Mouse (Mus musculus): ENCODE measurements at regions not wholly inside any gene's neighbourhood (a gene's known extent, or its start where the extent isn't known, plus 50 kb on each side); places are given as distances from the start of the nearest gene placed in this dataset.

DNA sequence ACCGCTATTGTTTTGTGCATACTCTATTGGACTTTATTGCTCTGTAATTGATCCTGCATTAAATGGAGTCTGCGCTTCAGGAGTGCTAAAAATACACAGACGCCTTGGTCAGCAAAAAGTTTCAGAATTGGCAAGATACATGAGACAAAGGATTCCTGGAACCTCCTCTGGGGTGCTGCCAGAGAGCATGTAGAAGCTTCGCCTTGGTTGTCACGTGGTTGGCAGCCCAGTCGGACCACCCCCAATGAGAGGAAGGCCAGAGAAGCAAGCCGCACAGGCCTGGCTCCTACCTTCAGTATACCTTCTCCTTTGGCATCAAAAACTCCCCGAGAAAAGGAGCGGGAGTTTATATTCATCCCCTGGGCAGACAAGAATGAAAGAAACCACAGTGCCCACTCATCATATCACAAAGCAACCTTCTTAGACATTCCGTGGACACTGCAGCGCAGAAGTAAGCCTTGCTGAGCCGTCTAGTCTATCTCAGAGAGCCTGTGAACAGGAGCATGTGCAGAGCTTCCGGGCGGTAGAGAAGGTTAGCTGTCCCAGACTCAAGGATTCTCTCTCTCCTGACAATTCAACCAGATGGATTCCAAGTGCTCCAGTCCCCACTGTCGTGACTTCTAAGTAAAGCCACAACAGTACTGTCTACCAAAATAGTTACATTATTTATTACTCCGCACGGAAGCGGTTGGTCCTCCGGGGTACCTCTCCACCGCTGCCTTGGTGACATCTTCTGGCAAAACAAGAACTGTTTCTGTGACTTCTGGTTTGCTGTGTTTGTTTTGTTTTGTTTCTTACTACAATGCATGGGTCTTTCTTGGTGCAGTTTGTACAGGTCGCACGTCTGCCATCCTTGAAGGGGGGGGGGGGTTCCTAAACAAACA lies 85.6 kb upstream of the Myo10 start:
- DNase-seq (ENCODE audit: low read depth) = peak; percentile 4

DNA sequence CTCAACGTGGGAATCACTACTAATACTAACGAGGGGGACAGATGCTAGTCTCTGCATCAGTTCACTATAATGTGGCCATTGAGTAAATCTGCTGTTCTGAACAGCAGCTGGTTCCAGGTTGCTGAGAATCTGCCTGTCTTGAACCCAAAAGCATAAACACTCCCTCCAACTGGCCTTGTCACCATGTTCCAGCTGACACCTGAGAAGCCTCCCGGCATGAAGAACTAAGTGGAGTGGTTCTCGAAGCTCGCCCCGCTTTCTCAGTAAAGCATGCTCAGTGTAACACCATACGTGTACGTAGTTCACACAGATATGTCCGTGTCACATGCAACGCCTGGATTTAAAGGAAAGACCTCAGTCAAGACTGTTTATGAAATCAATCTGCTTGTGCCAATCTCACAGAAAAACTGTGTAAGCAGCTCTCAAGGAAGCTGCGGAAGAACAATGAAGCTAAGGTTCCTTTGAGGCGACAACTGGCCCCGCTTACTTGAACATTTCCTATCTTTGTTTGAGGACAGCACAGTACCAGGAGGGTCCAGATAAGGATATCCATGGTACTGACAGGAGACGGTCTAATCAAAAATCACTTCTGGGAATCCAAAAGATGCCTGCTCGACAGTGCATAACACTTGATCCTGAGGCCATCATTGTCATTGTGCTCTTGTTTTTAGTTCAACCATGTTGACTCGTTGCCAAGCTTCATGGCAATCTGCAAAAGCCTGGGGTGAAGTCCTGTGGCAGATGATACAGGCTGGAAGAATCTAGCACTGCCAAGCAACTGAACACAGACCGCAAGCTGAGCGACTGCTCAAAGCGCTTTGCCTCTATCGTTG lies 82.8 kb upstream of the Myo10 start:
- no peak for DNase-seq (ENCODE audit: low read depth)

DNA sequence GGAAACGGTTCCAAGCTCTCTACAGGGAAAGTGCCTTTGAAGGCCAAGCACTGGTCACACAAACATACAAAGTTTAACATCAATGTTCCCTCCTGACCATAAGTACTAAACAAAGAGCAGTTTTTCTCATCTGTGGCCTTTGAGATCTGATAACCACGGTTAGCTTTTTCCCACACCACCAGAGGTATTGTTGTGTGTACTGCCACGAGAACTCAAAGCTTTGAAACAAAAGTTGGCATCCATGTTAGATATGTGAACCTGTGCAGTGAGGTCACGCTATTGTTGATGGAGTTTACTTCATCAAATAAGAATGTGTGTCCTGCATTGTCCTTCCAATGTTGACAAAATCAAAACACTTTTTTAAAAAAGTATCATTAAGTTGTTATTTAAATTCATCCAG lies 79.9 kb upstream of the Myo10 start:
- DNase-seq (ENCODE audit: low read depth) = no peak

DNA sequence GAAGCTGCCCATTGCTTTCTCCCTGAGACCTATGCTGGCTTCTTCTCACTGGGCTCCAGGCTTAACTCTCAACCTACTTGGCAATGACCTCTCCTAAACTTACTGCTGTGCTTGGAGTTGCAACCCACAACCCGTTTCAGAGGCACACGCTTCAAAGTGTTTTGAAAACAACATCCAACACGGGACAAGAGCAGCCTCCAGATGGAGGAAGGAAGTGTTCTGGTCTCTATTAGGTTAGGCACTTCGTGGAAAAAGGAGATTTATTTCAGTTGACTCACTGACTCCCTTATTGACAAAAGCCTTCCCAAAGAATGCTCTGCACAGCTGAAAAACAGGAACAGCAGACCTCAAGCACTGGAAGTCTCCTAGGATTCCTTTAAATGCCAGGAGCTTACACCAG lies 76.1 kb upstream of the Myo10 start:
- no peak for DNase-seq (ENCODE audit: low read depth)

- DNase-seq (ENCODE audit: low read depth) = peak; percentile 4
These were observed 71.9 kb upstream of the Myo10 start for GRCm38 (mm10) chr15:25550269-25551054.

- no peak for DNase-seq (ENCODE audit: low read depth)
These were observed 67.4 kb upstream of the Myo10 start for GRCm38 (mm10) chr15:25554945-25555344.

GRCm38 (mm10) chr15:25555852-25556251 lies 66.5 kb upstream of the Myo10 start:
- no peak for DNase-seq (ENCODE audit: low read depth)

DNA sequence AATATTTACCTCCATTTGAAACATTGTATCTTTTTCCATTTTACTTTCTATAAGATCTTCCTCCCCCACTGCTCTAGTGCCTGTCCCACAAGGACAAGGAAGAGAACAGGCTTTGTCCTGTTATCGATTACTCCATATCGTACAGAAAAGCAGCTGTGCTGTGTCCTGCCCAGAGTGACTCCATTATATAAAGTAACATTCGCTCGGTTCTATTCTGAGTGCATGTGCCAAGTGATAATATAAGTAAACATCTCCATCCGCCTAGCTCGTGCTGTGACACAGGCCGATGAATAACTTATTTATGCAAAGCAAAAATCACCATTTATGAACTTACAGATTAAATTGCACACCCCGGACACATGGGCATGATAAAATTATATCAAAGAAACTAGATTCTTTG lies 64.8 kb upstream of the Myo10 start:
- DNase-seq (ENCODE audit: low read depth) = no peak

DNA sequence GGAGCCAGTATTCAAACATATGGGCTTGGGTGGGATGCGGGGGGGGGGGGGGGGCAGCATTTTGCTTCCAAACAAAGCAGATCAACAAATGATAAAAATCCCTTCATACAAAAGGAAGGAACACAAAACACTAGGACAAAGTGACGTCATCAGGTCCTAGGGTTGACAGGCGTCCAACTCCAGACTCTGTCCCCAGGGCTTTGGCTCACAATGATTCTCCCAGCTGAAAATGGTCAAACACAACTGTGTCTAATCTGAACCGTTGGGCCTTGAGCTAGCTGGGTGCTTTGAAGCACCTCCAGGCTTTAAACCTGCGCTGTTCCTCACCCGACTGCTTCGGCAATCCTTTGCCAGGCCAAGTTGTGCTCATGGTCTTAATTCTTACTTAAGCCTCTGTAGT lies 64.1 kb upstream of the Myo10 start:
- no peak for DNase-seq (ENCODE audit: low read depth)

DNA sequence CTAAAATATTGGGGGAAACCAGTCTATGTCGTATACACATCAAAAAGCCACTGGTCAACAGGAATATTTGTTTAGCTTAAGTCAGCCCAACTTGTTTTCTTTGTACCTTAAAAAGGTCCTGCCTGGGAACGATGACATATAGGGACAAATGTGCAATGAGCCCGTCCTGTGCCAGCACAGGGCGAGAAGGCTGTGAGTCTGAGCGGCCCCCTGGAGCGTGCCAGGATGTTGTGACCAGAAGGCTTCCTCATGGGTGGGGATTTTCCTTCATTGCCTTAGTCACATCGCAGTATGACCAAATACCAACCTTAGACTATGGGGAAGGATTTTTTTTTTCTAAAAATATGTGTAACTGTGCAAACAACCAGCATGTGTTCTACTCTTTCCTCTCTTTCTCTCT lies 58.7 kb upstream of the Myo10 start:
- DNase-seq (ENCODE audit: low read depth) = no peak

- no peak for DNase-seq (ENCODE audit: low read depth)
These were observed 49.8 kb upstream of the Myo10 start for GRCm38 (mm10) chr15:25572495-25572894.

Measured in naive thymus-derived CD4-positive, alpha-beta T cell, adult 2 months (primary cell).